Mouse (Mus musculus) midbrain, embryonic 10.5 days (tissue): ENCODE results near the gene Eif3a. TPM values are rescaled to one million over a fixed set of nuclear protein-coding genes. Genes with fewer than 3 reads are reported as not detected.
A peak's percentile ranks its signal among the peaks of the same experiment; 100 is the strongest.

Experiments
- DNase-seq: peaks from one replicate; pipeline ENCODE4 v3.0.0-alpha.2; 2017; ENCODE audit warnings: low spot score
- H3K27ac ChIP-seq: fragments of 300-500 bp; sonication (generic); replicated peaks from 2 replicates; pipeline ENCODE4 v1.5.1; 2016; ENCODE audit warnings: mild to moderate bottlenecking
- H3K27me3 ChIP-seq: fragments of 300-500 bp; sonication (generic); 2 replicates; pipeline ENCODE4 v1.6.1; 2016; ENCODE audit warnings: low read depth, mild to moderate bottlenecking; ENCODE audit not compliant: poor library complexity, severe bottlenecking
- H3K36me3 ChIP-seq: fragments of 300-500 bp; sonication (generic); 2 replicates; pipeline ENCODE4 v1.6.1; 2016; ENCODE audit warnings: mild to moderate bottlenecking, moderate library complexity
- H3K4me1 ChIP-seq: fragments of 300-500 bp; sonication (generic); 2 replicates; pipeline ENCODE4 v1.6.1; 2016
- H3K4me3 ChIP-seq: fragments of 300-500 bp; sonication (generic); 2 replicates; pipeline ENCODE4 v1.5.1; 2016; ENCODE audit warnings: mild to moderate bottlenecking, moderate library complexity
- H3K9me3 ChIP-seq: fragments of 300-500 bp; sonication (generic); replicated peaks from 2 replicates; pipeline ENCODE4 v1.6.1; 2016; ENCODE audit warnings: mild to moderate bottlenecking
- WGBS: fragments of 180-500 bp; shearing (Covaris S2); methylation state at CpG from one replicate; pipeline ENCODE4 v1.1.7; 2016; 5-methylcytosine and 5-hydroxymethylcytosine counted together
- polyA plus RNA-seq: library from polyadenylated mRNA; unstranded; fragments of >200 nt; fragmentation: Nextera tagmentation; extraction: Ambion mirVana; gene quantifications from 2 replicates; pipeline ENCODE4 v1.2.1, GENCODE M21; 2016

Eif3a gene
- polyA plus RNA-seq, 1 experiment from 2014 or later, result 144 TPM

DNA sequence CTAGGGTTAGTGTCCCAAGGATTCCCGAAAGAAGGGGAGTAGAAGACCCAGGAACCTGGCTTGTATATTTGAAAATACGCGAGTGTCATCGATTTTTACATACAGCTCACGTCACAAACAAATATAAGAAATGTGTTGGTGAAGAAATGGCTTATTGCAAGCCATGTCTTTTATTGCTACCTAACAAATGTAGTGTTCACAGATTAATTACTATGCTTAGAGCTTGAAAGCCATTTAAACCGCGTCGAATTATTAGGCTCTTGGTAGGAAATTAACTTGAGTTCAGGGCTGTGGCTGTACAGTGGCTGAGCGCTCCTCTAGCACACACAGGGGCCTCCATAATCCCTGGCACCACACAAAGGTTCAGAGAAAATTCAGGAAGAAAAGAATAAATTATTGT is 706 bp upstream of the Eif3a start:
- peak overlapping the region; percentile 99 for H3K27ac ChIP-seq
- DNase-seq, result no peak
- peaks cover 29% of the 10 kb centered on the region for H3K4me1 ChIP-seq
- peak overlapping the region; percentile 97 for H3K4me3 ChIP-seq
- H3K9me3 ChIP-seq, result no peaks in the 10 kb centered on the region
- no peaks in the 10 kb centered on the region for H3K27me3 ChIP-seq
- 0 out of 2 replicates have a peak, but pooled peaks cover 2% of the 10 kb centered on the region for H3K36me3 ChIP-seq
- 20% methylated on average over 9 of the region's 9 CpGs for WGBS

- H3K9me3 ChIP-seq, result no peaks in the 10 kb centered on the region
- 0 out of 2 replicates have a peak, but pooled peaks cover 2% of the 10 kb centered on the region for H3K36me3 ChIP-seq
- H3K4me1 ChIP-seq, result peaks cover 34% of the 10 kb centered on the region
- H3K27ac ChIP-seq, result peak overlapping the region; percentile 99
- H3K27me3 ChIP-seq, result no peaks in the 10 kb centered on the region
- peak overlapping the region; percentile 97 for H3K4me3 ChIP-seq
- under 1% methylated on average over 58 of the region's 60 CpGs for WGBS
- peak; percentile 72 for DNase-seq
Measured at GRCm38 (mm10) chr19:60789919-60790506, 445 bp downstream of the Eif3a start.

DNA sequence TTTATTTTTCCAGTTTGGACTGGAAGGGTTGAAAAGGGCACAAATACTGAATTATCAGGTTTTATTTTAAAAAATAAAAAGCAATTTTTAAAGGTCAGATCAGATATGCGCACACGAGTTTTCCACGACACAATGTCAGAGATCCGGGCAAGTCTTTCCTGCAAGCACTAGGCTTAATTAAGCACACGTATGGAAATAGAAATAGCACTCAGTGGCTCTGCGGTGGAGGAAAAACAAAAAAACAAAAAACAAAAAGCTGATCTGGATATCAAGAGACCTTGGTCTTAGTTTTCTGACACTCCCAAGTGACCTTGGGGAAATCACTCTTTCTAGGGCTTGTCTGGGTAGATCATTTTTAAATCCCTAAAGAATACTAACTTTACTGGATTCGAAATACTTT is 1.0 kb downstream of the Eif3a start:
- 4% methylated on average over 7 of the region's 7 CpGs for WGBS
- no peak for DNase-seq
- no peaks in the 10 kb centered on the region for H3K9me3 ChIP-seq

DNA sequence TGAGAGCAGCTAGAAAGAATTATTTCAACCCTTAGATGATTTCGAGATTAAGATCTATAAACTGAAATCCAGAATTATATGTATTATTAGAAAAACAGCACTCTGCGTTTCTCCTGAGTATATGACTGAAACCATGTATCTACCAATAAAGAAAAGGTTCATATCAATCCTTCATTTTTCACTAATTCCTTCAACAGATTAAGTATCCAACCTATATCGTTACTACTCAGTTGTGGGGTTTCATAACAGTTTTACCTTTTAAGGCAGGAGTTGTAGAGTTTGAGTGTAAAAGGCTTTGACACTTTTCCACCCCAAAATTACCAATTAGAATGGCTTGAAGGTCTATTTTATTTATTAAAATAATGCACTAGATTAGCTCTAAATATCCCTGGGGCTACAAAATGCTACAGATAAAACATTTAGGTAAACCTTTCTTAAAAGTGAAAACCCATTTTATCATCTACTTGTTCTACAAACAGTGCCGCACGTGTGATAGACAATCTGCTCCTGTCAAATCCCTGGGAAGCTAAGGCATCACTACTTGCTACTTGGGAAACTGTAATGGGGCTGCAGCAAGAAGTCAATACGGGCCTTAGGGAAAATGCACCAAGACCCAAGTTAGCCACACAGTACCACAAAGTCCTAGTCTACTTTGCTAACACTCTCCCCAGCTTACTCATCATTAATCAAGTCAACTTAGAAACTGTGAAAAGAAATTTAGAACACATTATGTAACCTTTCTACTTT is 2.1 kb downstream of the Eif3a start:
- no peak for DNase-seq
- peaks cover 38% of the 10 kb centered on the region for H3K4me1 ChIP-seq
- no peaks in the 10 kb centered on the region for H3K27me3 ChIP-seq
- 0 out of 2 replicates have a peak, but pooled peaks cover 4% of the 10 kb centered on the region for H3K36me3 ChIP-seq
- WGBS, result 52% methylated on average over 6 of the region's 6 CpGs
- H3K4me3 ChIP-seq, result peak overlapping the region; percentile 97
- no peak overlapping the region for H3K27ac ChIP-seq
- H3K9me3 ChIP-seq, result no peaks in the 10 kb centered on the region

More for the DNA sequence above, 1.0 kb downstream of the Eif3a start:
- peak overlapping the region; percentile 97 for H3K4me3 ChIP-seq
- H3K27ac ChIP-seq, result peak overlapping the region; percentile 99
- H3K4me1 ChIP-seq, result peaks cover 34% of the 10 kb centered on the region
- H3K27me3 ChIP-seq, result no peaks in the 10 kb centered on the region
- H3K36me3 ChIP-seq, result 0 out of 2 replicates have a peak, but pooled peaks cover 2% of the 10 kb centered on the region

DNA sequence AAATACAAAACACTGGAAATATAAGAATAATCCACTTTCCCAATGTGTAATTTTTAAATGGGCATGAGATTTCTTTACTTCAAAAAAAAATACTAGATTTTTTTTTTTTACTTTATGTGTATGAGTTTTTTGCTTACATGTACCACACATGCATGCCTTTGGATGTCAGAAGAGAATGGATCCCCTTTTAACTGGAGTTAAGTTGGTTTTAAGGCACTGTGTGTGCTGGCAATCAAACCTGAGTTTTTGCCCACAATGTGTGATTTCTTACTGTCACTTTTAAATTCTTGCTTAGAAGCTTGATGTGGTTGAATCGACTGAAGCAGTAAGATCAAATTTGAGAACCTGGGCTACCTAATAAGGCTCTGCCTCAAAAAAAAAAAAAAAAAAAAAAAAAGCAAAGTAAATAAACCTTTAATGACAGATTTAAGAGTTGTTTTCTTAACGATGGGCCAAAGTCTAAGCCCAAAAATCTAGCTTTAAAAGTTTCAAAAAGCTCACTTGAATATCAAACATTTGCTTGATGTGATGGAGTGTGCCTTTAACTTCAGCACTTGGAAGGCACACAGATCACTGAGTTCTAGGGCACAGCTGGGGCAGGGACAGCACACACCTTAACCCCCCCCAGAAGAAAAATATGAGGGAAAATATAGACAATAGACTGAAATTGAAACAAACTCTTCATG is 2.9 kb downstream of the Eif3a start:
- DNase-seq, result no peak

DNA sequence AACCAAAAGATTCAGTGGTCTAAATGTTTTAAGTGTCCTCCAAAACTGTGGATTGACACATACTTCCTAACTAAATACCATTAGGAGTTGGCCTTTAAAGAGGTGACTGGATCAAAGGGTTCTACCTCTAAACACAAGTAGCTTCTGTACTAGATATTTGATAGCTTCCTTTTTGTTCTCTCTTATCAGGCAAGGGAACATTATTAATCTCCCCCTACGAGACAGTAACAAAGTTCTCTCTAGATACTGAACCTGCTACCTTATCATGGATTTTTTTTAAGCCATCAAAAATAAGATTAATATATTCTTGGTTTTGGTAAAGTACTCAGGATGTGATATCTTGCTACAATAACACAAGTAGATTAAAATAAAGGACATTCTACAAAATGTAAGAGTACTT is 5.7 kb downstream of the Eif3a start:
- H3K4me3 ChIP-seq, result no peak overlapping the region
- peaks cover 32% of the 10 kb centered on the region for H3K36me3 ChIP-seq
- no peaks in the 10 kb centered on the region for H3K9me3 ChIP-seq
- 82% methylated on average over 1 of the region's 1 CpGs for WGBS
- H3K27ac ChIP-seq, result no peak overlapping the region
- no peak for DNase-seq
- H3K27me3 ChIP-seq, result no peaks in the 10 kb centered on the region
- H3K4me1 ChIP-seq, result peaks cover 38% of the 10 kb centered on the region

More for the DNA sequence above, 2.9 kb downstream of the Eif3a start:
- Histone ChIP-seq H3K4me1 (peaks cover 38% of the 10 kb centered on the region), H3K27me3 (no peaks in the 10 kb centered on the region), H3K36me3 (0 out of 2 replicates have a peak, but pooled peaks cover 4% of the 10 kb centered on the region), H3K4me3 (peak overlapping the region; percentile 97; the same call in 1 of the 2 replicates), H3K27ac (no peak overlapping the region), H3K9me3 (no peaks in the 10 kb centered on the region)
- WGBS, result 74% methylated on average over 2 of the region's 2 CpGs

- no peaks in the 10 kb centered on the region for H3K27me3 ChIP-seq
- peaks cover 17% of the 10 kb centered on the region for H3K4me1 ChIP-seq
- no peaks in the 10 kb centered on the region for H3K9me3 ChIP-seq
- 91% methylated on average over 3 of the region's 3 CpGs for WGBS
- no peak overlapping the region for H3K4me3 ChIP-seq
- DNase-seq, result no peak
- no peak overlapping the region for H3K27ac ChIP-seq
- H3K36me3 ChIP-seq, result peaks cover 57% of the 10 kb centered on the region
Measured at GRCm38 (mm10) chr19:60782034-60782433, 8.4 kb downstream of the Eif3a start.

- peaks cover 100% of the 10 kb centered on the region for H3K36me3 ChIP-seq
- WGBS, result 95% methylated on average over 6 of the region's 6 CpGs
- no peak for DNase-seq
Measured at GRCm38 (mm10) chr19:60773366-60773765, 17.1 kb downstream of the Eif3a start.

GRCm38 (mm10) chr19:60758896-60759835 is 31.3 kb downstream of the Eif3a start:
- 73% methylated on average over 4 of the region's 4 CpGs for WGBS
- H3K36me3 ChIP-seq, result peaks cover 42% of the 10 kb centered on the region
- H3K4me3 ChIP-seq, result no peak overlapping the region
- no peak for DNase-seq
- H3K27me3 ChIP-seq, result peaks cover 31% of the 10 kb centered on the region
- no peak overlapping the region for H3K27ac ChIP-seq
- H3K9me3 ChIP-seq, result no peaks in the 10 kb centered on the region
- H3K4me1 ChIP-seq, result peaks cover 24% of the 10 kb centered on the region

More at GRCm38 (mm10) chr19:60773366-60773765, 17.1 kb downstream of the Eif3a start:
- H3K27ac ChIP-seq, result no peak overlapping the region
- no peaks in the 10 kb centered on the region for H3K4me1 ChIP-seq
- H3K4me3 ChIP-seq, result no peak overlapping the region
- H3K27me3 ChIP-seq, result no peaks in the 10 kb centered on the region
- H3K9me3 ChIP-seq, result no peaks in the 10 kb centered on the region

DNA sequence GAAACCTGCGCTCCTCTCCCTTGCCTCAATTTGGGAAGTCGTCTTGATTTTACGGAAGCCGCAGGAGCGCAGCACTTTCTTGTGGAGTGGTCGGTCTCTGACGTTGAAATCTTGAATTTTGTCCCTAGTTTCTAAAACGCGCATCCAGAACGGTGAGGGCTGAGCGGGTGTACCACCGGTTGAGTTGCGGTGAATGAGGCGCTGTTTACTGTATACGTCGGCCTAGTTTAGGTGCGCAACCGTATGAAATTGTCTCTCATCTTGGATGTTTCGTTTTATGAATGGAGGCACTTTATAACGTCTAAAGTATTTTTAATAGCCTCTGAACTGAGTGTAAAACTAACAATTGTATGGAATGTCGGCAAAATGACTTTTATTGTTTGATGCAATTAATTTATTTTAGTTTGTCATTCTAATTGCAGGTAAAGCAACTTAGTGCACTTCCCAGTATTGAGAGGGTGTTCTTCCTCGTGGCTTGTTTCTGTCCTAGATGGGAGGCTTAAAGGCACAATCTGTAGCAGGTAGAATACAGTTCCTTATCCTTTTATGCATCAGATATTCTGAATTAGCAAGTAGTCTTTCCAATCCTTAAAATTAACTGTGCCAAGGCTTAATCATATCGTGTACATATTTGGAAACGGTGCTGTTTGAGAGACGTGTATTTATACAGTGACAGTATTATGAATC is 33.2 kb downstream of the Eif3a start:
- peaks cover 24% of the 10 kb centered on the region for H3K4me1 ChIP-seq
- DNase-seq, result no peak
- no peaks in the 10 kb centered on the region for H3K9me3 ChIP-seq
- 8% methylated on average over 25 of the region's 25 CpGs for WGBS
- peaks cover 35% of the 10 kb centered on the region for H3K27me3 ChIP-seq
- H3K4me3 ChIP-seq, result peak overlapping the region; percentile 88
- peaks cover 22% of the 10 kb centered on the region for H3K36me3 ChIP-seq
- H3K27ac ChIP-seq, result 0 out of 2 replicates have a peak overlapping the region, but pooled peaks have one; percentile 78

DNA sequence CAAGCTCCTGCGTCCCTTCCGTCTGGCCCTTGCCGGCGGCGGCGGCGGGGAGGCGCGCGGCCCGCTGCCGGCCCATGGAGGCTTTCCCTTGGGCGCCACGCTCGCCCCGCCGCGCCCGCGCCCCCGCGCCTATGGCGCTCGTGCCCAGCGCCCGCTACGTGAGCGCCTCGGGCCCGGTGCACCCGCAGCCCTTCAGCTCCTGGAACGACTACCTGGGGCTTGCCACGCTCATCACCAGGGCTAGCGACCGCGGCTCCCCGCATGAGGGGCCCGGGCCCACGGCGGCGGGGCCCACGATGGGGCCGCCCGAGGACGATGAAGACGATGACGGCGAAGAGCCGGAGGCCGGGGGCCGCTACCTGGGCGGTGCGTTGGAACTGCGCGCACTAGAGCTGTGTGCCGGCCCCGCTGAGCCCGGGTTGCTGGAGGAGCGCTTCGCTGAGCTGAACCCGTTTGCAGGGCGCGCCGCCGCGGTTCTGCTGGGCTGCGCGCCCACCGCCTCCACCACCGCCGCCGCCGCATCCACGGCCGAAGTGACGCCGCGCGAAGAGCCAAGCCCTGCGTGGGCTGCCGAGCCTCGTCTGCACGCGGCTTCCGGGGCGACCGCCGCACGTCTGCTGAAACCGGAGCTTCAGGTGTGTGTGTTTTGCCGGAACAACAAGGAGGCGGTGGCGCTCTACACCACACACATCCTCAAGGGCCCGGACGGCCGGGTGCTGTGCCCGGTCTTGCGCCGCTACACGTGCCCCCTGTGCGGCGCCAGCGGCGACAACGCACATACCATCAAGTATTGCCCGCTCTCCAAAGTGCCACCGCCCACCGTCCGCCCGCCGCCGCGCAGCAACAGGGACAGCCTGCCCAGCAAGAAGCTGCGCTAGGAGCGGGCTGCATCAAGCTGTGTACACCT is 34.0 kb downstream of the Eif3a start:
- H3K9me3 ChIP-seq, result no peaks in the 10 kb centered on the region
- WGBS, result under 1% methylated on average over 107 of the region's 115 CpGs
- peaks cover 24% of the 10 kb centered on the region for H3K4me1 ChIP-seq
- H3K27ac ChIP-seq, result peak overlapping the region; percentile 78
- DNase-seq, result peak; percentile 58
- H3K4me3 ChIP-seq, result peak overlapping the region; percentile 88
- H3K36me3 ChIP-seq, result peaks cover 16% of the 10 kb centered on the region
- H3K27me3 ChIP-seq, result peaks cover 35% of the 10 kb centered on the region
